Mouse (Mus musculus) forebrain, embryonic 12.5 days (tissue): ENCODE results near the gene Mfap4. TPM values are rescaled to one million over a fixed set of nuclear protein-coding genes. Genes with fewer than 3 reads are reported as not detected.

ENCODE experiments used
- ATAC-seq: fragments of 200-750 bp; cut with Nextera tagmentation; 2 replicates; pipeline ENCODE4 v1.8.0; 2017; ENCODE audit warnings: moderate TSS enrichment; ENCODE audit not compliant: low FRiP score
- H3K27ac ChIP-seq: fragments of 300-500 bp; sonication (generic); 2 replicates; pipeline ENCODE4 v1.5.1; 2016; ENCODE audit warnings: mild to moderate bottlenecking
- H3K27me3 ChIP-seq: fragments of 300-500 bp; sonication (generic); 2 replicates; pipeline ENCODE4 v1.6.1; 2016; ENCODE audit warnings: mild to moderate bottlenecking
- H3K36me3 ChIP-seq: fragments of 300-500 bp; sonication (generic); replicated peaks from 2 replicates; pipeline ENCODE4 v1.6.1; 2016; ENCODE audit warnings: mild to moderate bottlenecking
- H3K4me1 ChIP-seq: fragments of 300-500 bp; sonication (generic); 2 replicates; pipeline ENCODE4 v1.6.1; 2016
- H3K4me2 ChIP-seq: fragments of 300-500 bp; sonication (generic); 2 replicates; pipeline ENCODE4 v1.6.1; 2016; ENCODE audit warnings: mild to moderate bottlenecking, moderate library complexity
- H3K4me3 ChIP-seq: fragments of 300-500 bp; sonication (generic); replicated peaks from 2 replicates; pipeline ENCODE4 v1.5.1; 2016; ENCODE audit warnings: mild to moderate bottlenecking
- H3K9ac ChIP-seq: fragments of 300-500 bp; sonication (generic); 2 replicates; pipeline ENCODE4 v1.6.1; 2016; ENCODE audit warnings: mild to moderate bottlenecking
- H3K9me3 ChIP-seq: fragments of 300-500 bp; sonication (generic); 2 replicates; pipeline ENCODE4 v1.6.1; 2016
- WGBS: fragments of 180-500 bp; shearing (Covaris S2); methylation state at CpG from one replicate; pipeline ENCODE4 v1.1.7; 2016; 5-methylcytosine and 5-hydroxymethylcytosine counted together
- polyA plus RNA-seq: library from polyadenylated mRNA; unstranded; fragments of >200 nt; fragmentation: Nextera tagmentation; extraction: Ambion mirVana; gene quantifications from 2 replicates; pipeline ENCODE4 v1.2.1, GENCODE M21; 2016

The Mfap4 gene
- polyA plus RNA-seq, 1 experiment from 2014 or later = 69.4 TPM

DNA sequence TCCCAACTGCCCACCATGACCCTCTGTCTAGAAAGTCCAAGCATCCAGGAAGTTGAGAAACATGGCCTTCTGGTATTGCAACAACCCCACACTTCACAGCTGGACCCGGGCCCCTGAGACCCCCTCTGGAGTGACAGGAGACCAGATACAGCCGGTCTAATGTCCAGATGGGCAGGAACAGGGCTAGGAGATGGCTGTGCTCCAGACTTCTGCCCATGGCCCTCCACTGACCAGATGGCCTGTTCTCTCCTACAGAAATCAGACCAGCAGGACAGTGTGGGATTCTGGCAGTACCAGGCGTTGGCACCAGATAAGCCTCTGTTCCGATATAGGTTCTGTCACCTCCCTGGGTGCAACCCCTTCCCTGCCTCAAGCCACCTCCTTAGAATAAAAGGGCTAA lies 16.7 kb upstream of the Mfap4 start:
- no peak for ATAC-seq
- no peak overlapping the region for H3K9ac ChIP-seq

DNA sequence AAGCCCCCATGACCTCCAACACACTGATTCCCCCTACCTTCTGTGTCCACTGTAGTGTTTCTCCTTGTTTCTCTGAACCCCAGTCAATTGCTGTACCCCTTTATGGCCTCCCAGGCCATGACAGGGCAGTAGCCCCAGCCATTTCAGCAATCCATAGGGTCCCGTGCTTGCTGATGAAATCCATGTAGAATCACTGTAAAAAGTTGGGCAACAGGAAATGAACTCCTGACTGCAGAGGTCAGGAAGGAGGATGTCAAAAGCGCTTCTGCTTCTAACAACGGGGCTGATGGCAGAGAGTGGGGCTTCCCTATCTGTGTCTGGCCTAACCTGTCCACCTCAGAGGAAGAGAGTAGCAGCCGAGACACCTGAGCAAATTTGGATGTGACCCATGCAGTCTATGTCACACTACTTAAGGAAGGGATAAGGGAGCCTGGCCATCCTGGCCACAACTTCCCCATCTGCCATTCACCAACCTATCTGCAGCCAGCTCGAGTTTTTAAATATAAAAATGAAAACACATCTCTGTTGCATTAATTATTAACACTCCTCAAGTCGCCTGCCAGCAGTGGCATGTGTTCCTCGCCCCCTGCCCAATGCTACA lies 15.8 kb upstream of the Mfap4 start:
- H3K4me2 ChIP-seq = no peak overlapping the region
- H3K9ac ChIP-seq = no peak overlapping the region
- no peaks in the 10 kb centered on the region for H3K4me1 ChIP-seq
- ATAC-seq = no peak
- H3K27ac ChIP-seq = no peak overlapping the region
- no peak overlapping the region for H3K4me3 ChIP-seq
- no peaks in the 10 kb centered on the region for H3K36me3 ChIP-seq
- no peaks in the 10 kb centered on the region for H3K27me3 ChIP-seq
- WGBS = 81% methylated on average over 7 of the region's 7 CpGs
- no peaks in the 10 kb centered on the region for H3K9me3 ChIP-seq

More for the DNA sequence above, 16.7 kb upstream of the Mfap4 start:
- Histone ChIP-seq H3K27ac (no peak overlapping the region), H3K36me3 (no peaks in the 10 kb centered on the region), H3K9me3 (no peaks in the 10 kb centered on the region), H3K4me2 (no peak overlapping the region), H3K4me3 (no peak overlapping the region), H3K27me3 (no peaks in the 10 kb centered on the region), H3K4me1 (no peaks in the 10 kb centered on the region)
- WGBS = 87% methylated on average over 4 of the region's 4 CpGs

DNA sequence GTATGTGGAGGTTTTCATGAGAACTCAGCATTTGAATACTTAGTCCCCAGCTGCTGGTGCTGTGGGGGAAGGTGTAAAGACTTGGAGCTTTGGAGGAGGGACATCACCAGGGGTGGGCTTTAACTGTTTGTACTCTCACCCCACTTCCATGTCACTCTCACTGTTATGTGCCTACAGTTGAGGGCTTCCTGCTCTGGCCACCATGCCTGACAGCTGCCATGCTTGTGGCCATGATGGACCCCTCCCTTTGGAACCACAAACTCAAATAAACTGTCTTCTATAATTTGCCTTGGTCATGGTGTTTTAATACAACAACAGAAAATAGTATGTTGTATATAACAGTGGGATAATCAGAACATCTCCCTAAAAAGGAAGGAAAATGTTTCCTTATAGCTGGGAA lies 14.4 kb upstream of the Mfap4 start:
- no peak overlapping the region for H3K4me3 ChIP-seq
- H3K36me3 ChIP-seq = no peaks in the 10 kb centered on the region
- no peak overlapping the region for H3K9ac ChIP-seq

GRCm38 (mm10) chr11:61473630-61474029 lies 11.6 kb upstream of the Mfap4 start:
- 82% methylated on average over 4 of the region's 4 CpGs for WGBS
- ATAC-seq = no peak
- Histone ChIP-seq H3K27ac (no peak overlapping the region), H3K9ac (no peak overlapping the region), H3K4me3 (no peak overlapping the region), H3K4me1 (peaks cover 15% of the 10 kb centered on the region), H3K27me3 (0 out of 2 replicates have a peak, but pooled peaks cover 4% of the 10 kb centered on the region), H3K9me3 (no peaks in the 10 kb centered on the region), H3K4me2 (no peak overlapping the region), H3K36me3 (no peaks in the 10 kb centered on the region)

More for the DNA sequence above, 14.4 kb upstream of the Mfap4 start:
- Histone ChIP-seq H3K4me2 (no peak overlapping the region), H3K27me3 (no peaks in the 10 kb centered on the region), H3K4me1 (no peaks in the 10 kb centered on the region), H3K9me3 (no peaks in the 10 kb centered on the region), H3K27ac (no peak overlapping the region)
- ATAC-seq = no peak

DNA sequence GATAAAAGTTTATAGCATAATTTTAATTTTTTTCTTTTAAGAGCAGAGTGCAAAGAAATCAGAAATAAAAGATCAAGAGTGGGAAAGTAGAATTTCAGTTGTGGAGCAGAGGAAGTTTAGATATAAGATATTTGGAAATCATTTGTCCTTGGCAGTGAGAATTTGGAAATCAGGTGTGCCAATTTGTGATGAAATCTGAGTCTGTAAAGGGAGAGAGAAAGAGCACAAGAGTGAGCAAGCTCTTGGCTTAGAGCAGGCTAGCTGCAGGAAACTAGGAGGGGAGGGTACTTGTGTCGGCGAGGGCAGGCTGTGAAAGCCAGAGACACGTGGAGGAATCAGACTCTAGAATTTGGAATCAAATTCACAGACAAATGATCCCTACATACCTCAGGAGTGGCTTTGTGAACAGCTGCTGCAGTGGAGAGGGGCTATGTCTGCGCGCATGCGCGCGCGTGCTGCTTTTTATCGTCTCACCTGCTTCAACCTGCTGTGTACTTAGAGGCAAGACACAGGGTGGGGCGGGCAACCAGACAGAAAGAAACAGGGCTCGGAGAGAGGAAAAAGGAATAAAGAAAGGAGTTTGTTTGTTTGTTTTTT lies 8.3 kb upstream of the Mfap4 start:
- Histone ChIP-seq H3K4me2 (peak overlapping the region; percentile 43), H3K4me3 (peak overlapping the region; percentile 7; the same call in 1 of the 2 replicates), H3K27ac (no peak overlapping the region), H3K36me3 (no peaks in the 10 kb centered on the region), H3K27me3 (peaks cover 9% of the 10 kb centered on the region; the same call in 1 of the 2 replicates), H3K4me1 (peaks cover 15% of the 10 kb centered on the region), H3K9me3 (no peaks in the 10 kb centered on the region), H3K9ac (no peak overlapping the region)
- ATAC-seq = no peak
- WGBS = 53% methylated on average over 12 of the region's 12 CpGs

- peak overlapping the region; percentile 43 for H3K4me2 ChIP-seq
- ATAC-seq = no peak
- H3K4me1 ChIP-seq = peaks cover 15% of the 10 kb centered on the region
- peaks cover 10% of the 10 kb centered on the region; the same call in 1 of the 2 replicates for H3K27me3 ChIP-seq
- 51% methylated on average over 17 of the region's 17 CpGs for WGBS
- 0 out of 2 replicates have a peak overlapping the region, but pooled peaks have one; percentile 7 for H3K9ac ChIP-seq
- no peak overlapping the region for H3K4me3 ChIP-seq
- H3K36me3 ChIP-seq = no peaks in the 10 kb centered on the region
- H3K27ac ChIP-seq = 0 out of 2 replicates have a peak overlapping the region, but pooled peaks have one; percentile 31
- no peaks in the 10 kb centered on the region for H3K9me3 ChIP-seq
Measured at GRCm38 (mm10) chr11:61477566-61478508, 7.4 kb upstream of the Mfap4 start.

- 85% methylated on average over 4 of the region's 4 CpGs for WGBS
- ATAC-seq = no peak
Measured at GRCm38 (mm10) chr11:61478788-61479187, 6.4 kb upstream of the Mfap4 start.

GRCm38 (mm10) chr11:61481239-61482090 lies 3.8 kb upstream of the Mfap4 start:
- Histone ChIP-seq H3K27ac (no peak overlapping the region), H3K9me3 (no peaks in the 10 kb centered on the region), H3K4me3 (no peak overlapping the region), H3K9ac (no peak overlapping the region), H3K4me2 (no peak overlapping the region), H3K4me1 (peaks cover 47% of the 10 kb centered on the region), H3K36me3 (no peaks in the 10 kb centered on the region), H3K27me3 (peaks cover 10% of the 10 kb centered on the region; the same call in 1 of the 2 replicates)
- 76% methylated on average over 9 of the region's 9 CpGs for WGBS
- ATAC-seq = no peak

More at GRCm38 (mm10) chr11:61478788-61479187, 6.4 kb upstream of the Mfap4 start:
- Histone ChIP-seq H3K4me3 (no peak overlapping the region), H3K27ac (no peak overlapping the region), H3K27me3 (peaks cover 10% of the 10 kb centered on the region; the same call in 1 of the 2 replicates), H3K9me3 (no peaks in the 10 kb centered on the region), H3K4me1 (peaks cover 21% of the 10 kb centered on the region), H3K4me2 (no peak overlapping the region), H3K9ac (no peak overlapping the region), H3K36me3 (no peaks in the 10 kb centered on the region)

GRCm38 (mm10) chr11:61483226-61483845 lies 1.9 kb upstream of the Mfap4 start:
- 46% methylated on average over 13 of the region's 13 CpGs for WGBS
- Histone ChIP-seq H3K4me3 (no peak overlapping the region), H3K9ac (no peak overlapping the region), H3K27ac (peak overlapping the region; percentile 97), H3K4me2 (no peak overlapping the region), H3K4me1 (peaks cover 47% of the 10 kb centered on the region), H3K27me3 (peaks cover 6% of the 10 kb centered on the region; the same call in 1 of the 2 replicates), H3K36me3 (peaks cover 12% of the 10 kb centered on the region), H3K9me3 (no peaks in the 10 kb centered on the region)
- no peak for ATAC-seq

- H3K27me3 ChIP-seq = peaks cover 6% of the 10 kb centered on the region; the same call in 1 of the 2 replicates
- peak overlapping the region; percentile 49 for H3K4me2 ChIP-seq
- H3K36me3 ChIP-seq = peaks cover 20% of the 10 kb centered on the region
- H3K27ac ChIP-seq = peak overlapping the region; percentile 97
- no peaks in the 10 kb centered on the region for H3K9me3 ChIP-seq
- peak overlapping the region; percentile 42 for H3K9ac ChIP-seq
- 13% methylated on average over 10 of the region's 10 CpGs for WGBS
- H3K4me1 ChIP-seq = peaks cover 50% of the 10 kb centered on the region
- no peak overlapping the region for H3K4me3 ChIP-seq
- ATAC-seq = no peak
Measured at GRCm38 (mm10) chr11:61484256-61484612, 997 bp upstream of the Mfap4 start.
